Mouse (Mus musculus) layer of hippocampus, adult 9-11 months (tissue): ENCODE data around the gene Zfp36l2.

Experiments used
- DNase-seq: peaks from one replicate; pipeline ENCODE4 v3.0.0; 2022

Zfp36l2 gene

DNA sequence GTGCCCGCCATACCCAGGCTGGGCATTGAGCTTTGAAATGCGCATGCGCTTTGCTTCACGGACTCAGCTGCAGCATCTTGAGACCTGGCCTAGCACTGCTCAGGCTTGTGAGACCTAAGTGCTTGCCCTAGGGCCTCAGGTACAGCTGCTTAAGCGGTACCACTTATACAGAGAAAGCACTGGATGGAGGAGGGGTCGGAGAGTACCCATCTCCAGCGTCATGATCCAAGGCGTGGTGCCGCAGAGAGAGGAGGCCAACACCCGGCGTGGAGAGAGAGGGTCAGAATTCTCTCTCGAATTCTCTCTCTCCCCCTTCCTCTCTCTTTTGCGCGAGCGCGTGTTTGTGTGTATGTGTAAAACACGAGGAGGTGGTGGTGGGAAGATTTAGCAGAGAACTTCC lies 12.6 kb downstream of the Zfp36l2 start:
- no peak for DNase-seq

GRCm38 (mm10) chr17:84167377-84167776 lies 20.4 kb downstream of the Zfp36l2 start:
- DNase-seq, result no peak

- no peak for DNase-seq
Measured at GRCm38 (mm10) chr17:84166135-84166860, 21.4 kb downstream of the Zfp36l2 start.

DNA sequence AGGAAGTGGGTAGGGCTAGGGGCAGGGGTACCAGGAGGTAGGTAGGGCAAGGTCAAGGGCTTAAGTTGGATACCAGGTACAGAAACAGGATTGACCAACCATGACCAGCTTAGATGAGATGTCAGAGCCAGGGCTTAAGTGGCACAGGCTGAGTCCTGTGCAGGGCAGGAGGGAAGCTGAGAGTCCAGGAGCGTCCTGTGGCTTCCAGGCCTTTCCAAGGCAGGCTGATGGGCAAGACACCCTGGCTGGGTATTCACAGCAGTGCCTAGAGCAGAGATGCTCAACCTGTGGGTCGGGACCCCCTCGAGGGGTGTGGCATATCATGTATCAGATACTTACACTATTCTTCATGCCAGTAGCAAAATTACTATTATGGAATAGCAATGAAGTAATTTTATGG lies 22.0 kb downstream of the Zfp36l2 start:
- no peak for DNase-seq

- no peak for DNase-seq
Measured at GRCm38 (mm10) chr17:84164146-84164545, 23.6 kb downstream of the Zfp36l2 start.

DNA sequence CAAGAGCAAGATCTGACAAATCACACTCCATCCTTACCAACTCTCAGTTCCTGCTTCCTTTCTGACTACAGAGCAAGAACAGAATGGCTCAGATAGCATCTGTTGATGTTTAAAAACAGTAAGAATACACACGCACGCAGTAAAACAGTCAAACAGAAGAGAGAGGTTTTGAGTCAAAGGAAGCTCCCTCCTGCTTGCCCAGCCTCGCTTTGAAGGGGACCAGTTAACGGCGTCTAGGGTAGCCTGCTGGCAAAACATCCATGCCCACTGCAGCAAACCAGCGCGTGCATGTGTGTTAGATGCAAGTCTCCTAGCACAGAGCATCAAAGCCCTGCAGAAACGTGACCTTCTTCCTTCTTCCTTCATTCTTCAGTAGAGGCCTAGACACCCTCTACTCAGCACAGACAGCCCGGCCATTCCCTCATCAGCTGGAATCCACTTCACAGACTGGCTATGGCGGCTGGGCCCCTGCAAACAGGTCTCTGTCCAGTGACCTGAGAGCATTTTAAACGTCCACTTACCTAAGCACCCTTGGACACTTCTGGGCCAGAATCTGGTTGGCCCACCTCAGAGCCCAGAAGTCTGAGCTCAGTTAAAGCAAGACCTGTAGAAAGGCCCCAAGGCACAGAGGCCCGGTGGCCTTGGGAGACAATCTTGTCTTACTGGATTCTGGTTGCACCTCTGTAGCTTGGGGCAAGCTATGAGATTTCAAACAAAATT lies 24.5 kb downstream of the Zfp36l2 start:
- DNase-seq, result no peak

- DNase-seq, result no peak
Measured at GRCm38 (mm10) chr17:84162211-84162760, 25.5 kb downstream of the Zfp36l2 start.

- DNase-seq, result no peak
Measured at GRCm38 (mm10) chr17:84161231-84161854, 26.4 kb downstream of the Zfp36l2 start.

- DNase-seq, result no peak
Measured at GRCm38 (mm10) chr17:84158891-84159290, 28.9 kb downstream of the Zfp36l2 start.

DNA sequence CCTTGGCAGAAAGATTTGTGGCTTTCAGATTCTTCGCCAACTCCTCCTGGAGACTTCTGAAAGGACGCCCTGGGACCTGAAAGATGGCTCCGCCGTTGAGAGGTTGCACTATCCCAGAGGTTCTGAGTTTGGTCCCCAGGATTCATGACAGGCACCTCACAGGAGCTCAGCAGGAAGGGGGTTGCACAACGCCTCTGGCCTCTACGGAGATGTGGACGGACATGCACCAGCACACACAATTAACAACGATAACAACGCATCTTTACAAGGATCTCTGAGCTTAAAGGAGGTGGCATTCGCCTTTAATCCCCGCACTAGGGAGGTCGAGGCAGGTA lies 29.3 kb downstream of the Zfp36l2 start:
- DNase-seq, result no peak

DNA sequence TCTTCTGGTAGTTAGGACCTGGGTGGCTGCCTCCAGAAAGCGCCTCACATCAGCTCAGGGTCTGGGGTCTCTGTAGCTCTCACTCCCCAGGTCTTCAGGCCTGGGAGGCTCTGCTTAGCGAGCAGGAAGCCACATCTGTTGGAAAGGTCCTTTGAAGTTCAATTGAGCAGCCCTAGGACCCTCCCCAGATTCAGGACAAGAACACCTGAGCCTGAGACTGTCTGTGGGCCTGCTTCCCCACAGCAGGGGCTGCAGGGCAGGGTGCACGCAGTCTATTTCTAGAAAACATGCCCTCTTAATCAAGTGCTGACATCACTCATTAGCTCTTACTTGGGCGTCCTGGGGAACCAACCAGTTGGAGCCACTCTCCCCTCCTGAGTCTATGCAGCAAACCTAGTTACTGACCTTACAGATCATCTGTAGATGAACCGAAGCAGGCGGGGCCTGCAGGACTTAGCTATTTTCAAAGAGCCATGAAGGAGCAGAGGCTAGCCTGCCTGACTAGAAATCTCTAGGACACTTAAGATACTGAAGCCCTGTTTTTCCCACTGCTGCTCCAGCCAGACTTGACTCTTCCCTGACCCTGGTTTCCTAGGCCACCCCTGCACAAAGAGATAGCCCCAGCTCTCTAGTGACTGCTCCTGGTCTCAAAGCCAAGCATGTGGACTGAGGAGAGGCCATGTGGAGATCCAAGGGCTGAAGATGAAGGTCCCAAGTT lies 29.8 kb downstream of the Zfp36l2 start:
- DNase-seq, result no peak

GRCm38 (mm10) chr17:84156748-84157742 lies 30.7 kb downstream of the Zfp36l2 start:
- DNase-seq, result no peak

DNA sequence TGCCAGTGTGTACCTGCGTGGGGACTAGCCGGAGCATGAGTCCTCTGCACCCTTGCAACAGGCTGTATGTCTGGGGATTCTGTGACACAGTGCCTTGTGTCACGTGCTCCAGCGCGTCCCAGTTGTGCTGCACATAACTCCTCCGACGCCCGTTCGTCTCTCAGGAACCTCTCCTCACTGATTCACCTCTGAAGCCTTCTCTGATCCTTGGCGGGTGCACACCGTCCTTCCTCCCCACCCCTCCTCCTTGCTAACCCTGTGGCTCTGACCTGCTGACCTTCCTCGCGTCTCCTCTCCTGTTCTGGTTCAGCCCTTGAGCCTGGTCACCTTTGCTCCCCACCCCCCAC lies 31.5 kb downstream of the Zfp36l2 start:
- DNase-seq, result no peak

DNA sequence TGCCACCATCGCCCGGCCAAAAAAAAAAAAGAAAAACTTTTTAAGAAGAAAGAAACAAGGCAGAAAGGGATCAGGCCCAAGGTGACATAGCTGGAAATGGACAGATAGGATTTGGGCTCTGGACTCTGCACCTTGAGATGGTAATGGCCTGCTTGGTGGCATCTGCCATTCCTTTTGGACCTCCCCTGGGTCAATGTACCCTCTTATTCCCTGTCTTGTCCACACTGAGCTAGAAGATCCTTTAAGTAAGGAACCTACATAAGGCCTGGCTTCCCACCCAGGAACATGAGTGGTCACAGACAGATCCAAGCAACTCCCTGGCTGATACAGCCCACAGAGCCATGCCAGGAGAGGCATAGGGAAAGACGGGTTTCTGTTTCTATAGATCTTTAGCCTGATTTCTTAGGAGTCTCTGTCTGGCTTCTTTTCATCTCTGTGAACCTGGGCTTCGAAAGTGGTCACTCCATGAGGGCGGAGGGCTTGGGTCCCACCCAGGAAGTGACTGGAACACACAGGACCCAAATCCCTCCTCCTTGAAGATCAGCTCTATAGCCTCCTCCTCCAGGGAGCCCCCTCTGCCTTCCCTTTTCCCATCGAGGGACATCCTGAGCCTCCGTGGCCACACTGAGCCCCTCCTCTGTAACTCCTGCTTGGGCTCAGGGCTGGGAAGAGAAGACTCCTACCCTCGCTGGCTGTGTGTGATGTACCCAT lies 32.1 kb downstream of the Zfp36l2 start:
- DNase-seq, result no peak

DNA sequence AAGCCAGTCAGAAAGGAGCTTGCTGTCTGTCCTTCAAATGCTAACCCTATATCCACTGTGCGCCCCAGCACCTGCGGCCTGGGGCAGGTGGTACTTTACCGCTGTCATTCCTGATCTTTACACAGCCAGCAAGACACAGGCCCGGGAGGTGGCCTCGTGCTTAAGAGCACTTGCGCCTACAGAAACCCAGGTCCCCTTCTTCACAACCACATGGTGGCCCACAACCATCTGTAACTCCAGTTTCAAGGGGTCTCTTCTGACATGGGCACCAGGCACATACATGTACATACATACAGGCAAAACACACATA lies 32.8 kb downstream of the Zfp36l2 start:
- no peak for DNase-seq

- DNase-seq, result no peak
Measured at GRCm38 (mm10) chr17:84154302-84155028, 33.3 kb downstream of the Zfp36l2 start.

GRCm38 (mm10) chr17:84152976-84153786 lies 34.6 kb downstream of the Zfp36l2 start:
- no peak for DNase-seq

- no peak for DNase-seq
Measured at GRCm38 (mm10) chr17:84152206-84152975, 35.4 kb downstream of the Zfp36l2 start.

DNA sequence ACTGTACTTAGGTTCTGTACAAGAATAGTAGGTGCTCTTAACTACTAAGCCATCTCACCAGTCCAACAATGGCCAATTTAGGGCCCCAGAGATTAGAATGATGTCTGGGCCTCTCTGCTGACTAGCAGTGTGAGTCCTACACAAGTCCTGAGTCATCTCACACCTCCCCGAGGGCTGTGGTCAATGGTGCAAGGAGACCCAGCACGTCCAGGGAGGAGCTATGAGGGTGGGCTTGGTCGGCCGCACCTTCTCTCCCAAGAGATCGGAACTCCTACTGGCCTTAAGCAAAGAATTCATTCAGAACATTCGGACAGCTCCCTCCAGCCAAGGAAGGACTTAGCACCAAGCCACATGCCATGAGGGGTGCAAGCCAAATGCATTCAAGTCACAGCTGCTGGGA lies 36.4 kb downstream of the Zfp36l2 start:
- no peak for DNase-seq
